In the genomic region with DNA sequence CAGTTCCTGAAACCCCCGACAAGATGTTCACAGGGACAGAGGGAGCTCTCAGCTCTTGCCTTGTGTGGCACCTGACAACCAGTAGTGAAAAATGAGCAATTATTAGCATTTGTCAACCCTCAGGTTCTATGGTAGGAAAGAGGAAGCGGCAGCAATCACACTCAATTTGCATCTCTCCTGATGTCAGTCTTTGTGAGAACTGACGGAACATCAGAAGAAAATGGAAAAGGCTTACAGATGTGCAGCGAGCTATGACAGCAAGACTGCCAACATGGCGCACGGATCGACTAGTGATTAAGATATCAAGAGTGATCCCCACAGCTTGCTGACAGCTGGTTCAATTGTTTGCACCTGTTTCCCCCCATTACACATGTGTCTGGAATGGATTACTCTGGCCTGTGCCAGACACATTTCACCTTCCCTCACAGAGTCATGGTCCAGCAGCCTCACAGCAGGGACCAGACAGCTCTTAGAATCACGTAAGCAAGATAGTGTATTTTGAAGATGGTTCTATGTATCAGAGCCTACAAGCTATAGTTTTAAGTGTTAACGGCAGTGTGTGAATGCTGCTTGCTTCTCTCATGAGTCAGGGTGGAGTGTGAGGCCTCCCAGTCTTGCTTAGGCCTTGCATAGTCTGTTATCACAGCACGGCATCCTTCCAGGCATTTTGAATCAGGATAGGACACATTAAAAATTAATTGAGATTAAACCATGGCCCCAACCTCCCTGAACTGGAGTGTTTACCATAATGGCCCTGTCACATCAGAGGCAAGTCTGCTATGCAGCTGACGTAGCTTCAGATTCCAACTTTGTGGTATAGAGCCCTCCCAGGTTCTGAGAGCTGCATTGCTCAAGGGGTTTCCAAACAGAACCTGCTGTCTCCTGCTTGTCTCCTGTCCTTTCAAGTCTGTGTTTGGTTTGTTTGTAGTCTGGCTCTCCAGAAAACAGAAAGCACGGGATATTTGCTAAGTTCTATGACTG, we compare ENCODE assay signal across 16 mouse cellular contexts.
DNase-seq lines count a peak whose midpoint lies in the region; ATAC-seq and TF ChIP-seq lines count a peak whose summit lies in the region.
"Had no signal": no experiment of that assay in that cellular context is flagged by ENCODE, and none has a peak within 500 bp of the region (broad histone marks: within the 10 kb centered on the region; RNA-seq: fewer than 3 reads in every experiment).

No protein-coding gene starts in this region.

- no peaks in the 10 kb centered on the region for H3K36me3 ChIP-seq in lung, embryonic 14.5 days (ENCODE audit: insufficient read depth)
- no peaks in the 10 kb centered on the region for H3K36me3 ChIP-seq in hindbrain, embryonic 15.5 days
- H3K36me3 ChIP-seq in midbrain, embryonic 13.5 days, result no peaks in the 10 kb centered on the region
- H3K36me3 ChIP-seq in splenic B cell, adult 2 months (ENCODE audit: control insufficient read depth, insufficient read depth, low read length, poor library complexity, severe bottlenecking), result no peaks in the 10 kb centered on the region
- H3K36me3 ChIP-seq: limb, embryonic 15.5 days had no signal

- no peaks in the 10 kb centered on the region for H3K9me3 ChIP-seq in lung, embryonic 14.5 days (ENCODE audit: low read depth, low read length)
- no peaks in the 10 kb centered on the region for H3K9me3 ChIP-seq in hindbrain, embryonic 15.5 days
- H3K9me3 ChIP-seq in midbrain, embryonic 13.5 days, result no peaks in the 10 kb centered on the region
- H3K9me3 ChIP-seq: limb, embryonic 15.5 days had no signal

- H3K9ac ChIP-seq in lung, embryonic 14.5 days, result no peak overlapping the region
- H3K9ac ChIP-seq in hindbrain, embryonic 15.5 days, result no peak overlapping the region
- H3K9ac ChIP-seq in midbrain, embryonic 13.5 days (replicated peaks), result no peak overlapping the region
- H3K9ac ChIP-seq: limb, embryonic 15.5 days had no signal

- H3K4me2 ChIP-seq in lung, embryonic 14.5 days, result no peak overlapping the region
- H3K4me2 ChIP-seq in hindbrain, embryonic 15.5 days, result no peak overlapping the region
- no peak overlapping the region for H3K4me2 ChIP-seq in midbrain, embryonic 13.5 days (replicated peaks)
- H3K4me2 ChIP-seq: limb, embryonic 15.5 days had no signal

- peak; percentile 1 for DNase-seq in lung, embryonic 14.5 days
- no peak for DNase-seq in lung, postnatal 36 days
- peak; percentile 9 for DNase-seq in splenic B cell, adult 2 months (ENCODE audit: low read depth, low spot score)
- no peak for DNase-seq in Muller cell, postnatal 12 days (ENCODE audit: inconsistent ontology term)
- DNase-seq in heart, postnatal 25 days (ENCODE audit: low spot score), result no peak
- no peak for DNase-seq in cerebellum, postnatal 25 days
- DNase-seq: cerebellum, postnatal 36 days; heart, adult 11 months; heart, postnatal 14 days; kidney, adult 8-10 months; thymus, postnatal 36 days had no signal

- ATAC-seq in lung, embryonic 14.5 days (ENCODE audit: insufficient read depth), result no peak
- ATAC-seq in hindbrain, embryonic 15.5 days (ENCODE audit: low FRiP score, low read depth), result peak; percentile 82
- peak; percentile 82 for ATAC-seq in midbrain, embryonic 13.5 days
- ATAC-seq: lung, postnatal 0 days; Patski had no signal

- TF ChIP-seq CTCF in lung, embryonic 14.5 days (IDR thresholded peaks at IDR 0.05; ENCODE audit: low read depth), result no peak

- WGBS in lung, embryonic 14.5 days, result 64% methylated on average over 12 of the region's 12 CpGs
- 48% methylated on average over 12 of the region's 12 CpGs for WGBS in hindbrain, embryonic 15.5 days
- 43% methylated on average over 12 of the region's 12 CpGs for WGBS in midbrain, embryonic 13.5 days

- no peaks in the 10 kb centered on the region for H3K4me1 ChIP-seq in lung, embryonic 14.5 days (ENCODE audit: insufficient read depth)
- H3K4me1 ChIP-seq in hindbrain, embryonic 15.5 days (replicated peaks), result peaks cover 7% of the 10 kb centered on the region; the same call in 1 of the 2 replicates
- peaks cover 5% of the 10 kb centered on the region; the same call in 1 of the 2 replicates for H3K4me1 ChIP-seq in midbrain, embryonic 13.5 days (replicated peaks)
- H3K4me1 ChIP-seq: limb, embryonic 15.5 days had no signal

- H3K4me3 ChIP-seq in lung, embryonic 14.5 days (ENCODE audit: low read depth, low read length), result no peak overlapping the region
- no peak overlapping the region for H3K4me3 ChIP-seq in hindbrain, embryonic 15.5 days
- no peak overlapping the region for H3K4me3 ChIP-seq in midbrain, embryonic 13.5 days (replicated peaks)
- H3K4me3 ChIP-seq: limb, embryonic 15.5 days had no signal

- intact Hi-C loops in heart, postnatal 25 days (cut with DNase I), result no loop called here

- no peaks in the 10 kb centered on the region for H3K27me3 ChIP-seq in lung, embryonic 14.5 days (ENCODE audit: insufficient read depth, low read length)
- no peaks in the 10 kb centered on the region for H3K27me3 ChIP-seq in hindbrain, embryonic 15.5 days
- 0 out of 2 replicates have a peak, but pooled peaks cover 7% of the 10 kb centered on the region for H3K27me3 ChIP-seq in midbrain, embryonic 13.5 days
- no peaks in the 10 kb centered on the region for H3K27me3 ChIP-seq in splenic B cell, adult 2 months (ENCODE audit: control insufficient read depth, insufficient read depth, low read length, poor library complexity, severe bottlenecking)
- H3K27me3 ChIP-seq: limb, embryonic 15.5 days; Patski had no signal

- H3K27ac ChIP-seq in lung, embryonic 14.5 days (ENCODE audit: low read depth), result no peak overlapping the region
- no peak overlapping the region for H3K27ac ChIP-seq in hindbrain, embryonic 15.5 days (replicated peaks)
- no peak overlapping the region for H3K27ac ChIP-seq in midbrain, embryonic 13.5 days
- H3K27ac ChIP-seq: limb, embryonic 15.5 days had no signal

Comparison
In these comparisons a context has a peak if more than half of its experiments do, and no peak if none do; other contexts are left out.
1. DNase-seq: peak in lung, embryonic 14.5 days (single experiment) and splenic B cell, adult 2 months (single experiment); none in lung, postnatal 36 days (single experiment), Muller cell, postnatal 12 days (single experiment), heart, postnatal 25 days (single experiment) and cerebellum, postnatal 25 days (0 of 2).